Mouse (Mus musculus): Measurements from ENCODE around the gene Sdhaf4.

The Sdhaf4 gene

DNA sequence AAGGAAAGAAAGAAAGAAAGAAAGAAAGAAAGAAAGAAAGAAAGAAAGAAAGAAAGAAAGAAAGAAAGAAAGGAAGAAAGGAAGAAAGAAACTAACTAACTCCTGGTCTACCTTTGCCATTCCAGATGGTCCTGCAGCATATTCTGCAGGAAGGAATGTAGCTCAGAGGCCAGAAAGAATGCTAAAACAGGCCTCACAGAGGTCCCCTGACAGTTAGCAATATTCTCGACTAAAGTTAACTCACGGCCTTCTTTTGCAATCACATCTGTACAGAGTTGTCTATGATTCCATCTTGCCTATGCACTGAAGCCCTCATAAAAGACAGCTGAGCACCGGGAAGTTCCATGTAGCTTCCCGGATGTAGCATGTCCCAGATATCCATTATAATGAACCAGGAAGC is 49.9 kb downstream of the Sdhaf4 start:
- DNase-seq (ENCODE audit: extremely low spot score), result no peak

DNA sequence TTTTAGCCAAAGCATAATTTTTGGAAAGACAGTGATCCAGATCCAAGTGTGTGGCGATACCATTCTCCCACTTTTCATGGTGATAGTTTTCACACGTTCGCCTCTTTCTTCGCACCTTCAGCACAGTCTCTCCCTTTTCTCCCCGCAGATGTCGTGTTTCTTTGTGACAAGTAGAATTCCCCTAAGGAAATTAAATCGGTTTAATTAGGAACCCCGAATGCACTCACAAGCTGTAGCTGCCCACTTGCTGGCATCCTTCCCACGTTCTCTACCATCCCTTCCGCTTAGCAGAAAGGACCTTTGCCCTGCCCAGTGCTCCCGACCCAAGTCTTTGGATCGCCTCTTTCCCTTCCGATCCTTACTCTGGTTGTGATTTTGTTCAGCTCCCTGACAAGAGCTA is 51.5 kb downstream of the Sdhaf4 start:
- DNase-seq (ENCODE audit: extremely low spot score), result no peak

- no peak for DNase-seq (ENCODE audit: extremely low spot score)
Observed at GRCm38 (mm10) chr1:23948778-23949699, 56.4 kb downstream of the Sdhaf4 start.

DNA sequence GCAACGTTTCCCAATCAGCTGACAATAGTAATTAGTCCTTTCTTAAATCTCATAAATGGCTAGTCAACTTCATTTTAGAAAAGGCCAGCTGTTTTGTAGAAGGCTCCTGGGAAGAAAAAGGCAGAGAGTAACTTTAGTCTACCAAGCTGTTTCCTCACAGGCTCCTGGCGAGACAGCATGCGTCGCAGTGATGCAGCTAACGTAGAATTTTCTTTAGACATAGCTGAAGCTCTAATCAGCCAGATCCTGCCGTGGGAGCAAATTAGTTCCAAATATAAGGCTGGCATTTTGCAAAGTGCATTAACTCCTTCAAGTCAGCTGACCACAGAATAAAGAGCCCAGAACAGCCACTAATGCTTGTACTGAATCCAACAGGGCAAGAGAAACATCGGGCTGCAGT is 57.2 kb downstream of the Sdhaf4 start:
- DNase-seq (ENCODE audit: extremely low spot score), result no peak

Measured in embryo, embryonic 9.5 days (tissue).